Mouse (Mus musculus) gastrocnemius, adult 18-20 months (tissue): ENCODE results near the gene Neb. TPM values are rescaled to one million over a fixed set of nuclear protein-coding genes. Genes with fewer than 3 reads are reported as not detected.

Experiments used
- DNase-seq: peaks from one replicate; pipeline ENCODE4 v3.0.0; 2021; ENCODE audit warnings: low spot score
- total RNA-seq, 2 experiments: library from RNA; stranded (reverse); gene quantifications; 2 replicates each; pipeline ENCODE4 v1.2.3; 2021

Gene Neb
- total RNA-seq, 2 experiments from 2014 or later = 5,308 to 5,533 TPM

DNA sequence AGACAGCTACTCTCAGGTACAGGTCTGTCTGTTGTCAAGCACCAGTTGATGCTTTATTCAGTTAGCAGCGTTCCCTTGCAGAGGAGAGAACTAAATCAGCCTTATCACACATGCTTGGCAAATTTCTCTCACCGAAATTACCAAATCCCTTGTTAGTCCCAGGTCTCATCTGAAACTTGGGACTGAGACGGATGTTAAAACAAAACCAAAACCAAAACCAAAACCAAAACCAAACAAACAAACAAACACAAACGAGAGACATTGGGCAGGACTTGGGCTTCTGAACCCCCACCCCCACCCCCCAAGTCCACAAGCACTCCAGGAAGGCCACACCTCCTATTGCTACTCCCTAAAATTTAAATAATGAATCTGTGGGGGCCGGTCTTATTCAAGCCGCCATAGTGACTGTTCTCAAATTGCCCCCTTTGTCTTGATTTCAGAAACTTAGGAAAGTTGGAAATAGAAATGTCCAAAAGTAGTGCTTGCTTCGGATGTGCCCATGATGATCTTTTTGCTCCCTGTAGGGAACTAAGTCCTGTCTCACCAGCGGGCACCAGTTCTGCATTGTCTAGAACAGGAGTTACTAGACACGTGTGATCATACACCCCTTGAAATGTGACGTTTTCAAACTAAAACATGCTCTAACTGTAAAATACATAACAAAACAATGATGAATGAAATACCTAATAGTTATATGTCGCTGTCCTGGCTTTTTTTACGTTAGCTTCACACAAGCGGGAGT, 397 bp downstream of the Neb start:
- no peak for DNase-seq

DNA sequence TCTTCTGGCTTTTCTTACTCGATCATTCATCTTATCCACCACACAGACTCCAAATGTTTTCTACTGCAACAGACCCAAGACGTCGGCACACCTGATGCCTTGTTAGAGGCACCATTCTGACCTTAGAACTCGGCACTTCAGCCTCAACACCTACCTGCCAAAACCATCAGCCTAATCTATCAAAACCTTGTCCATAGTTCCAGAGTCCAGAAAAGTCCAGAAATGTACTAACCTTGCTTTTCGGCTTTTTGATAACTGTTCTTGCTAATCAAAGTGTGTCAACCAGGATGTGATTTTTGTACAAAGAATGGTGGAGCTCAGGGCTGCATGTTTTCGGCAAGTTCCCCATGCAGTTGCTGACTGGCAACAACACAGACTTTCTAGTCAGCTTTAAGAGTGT, 3.6 kb downstream of the Neb start:
- DNase-seq = no peak

DNA sequence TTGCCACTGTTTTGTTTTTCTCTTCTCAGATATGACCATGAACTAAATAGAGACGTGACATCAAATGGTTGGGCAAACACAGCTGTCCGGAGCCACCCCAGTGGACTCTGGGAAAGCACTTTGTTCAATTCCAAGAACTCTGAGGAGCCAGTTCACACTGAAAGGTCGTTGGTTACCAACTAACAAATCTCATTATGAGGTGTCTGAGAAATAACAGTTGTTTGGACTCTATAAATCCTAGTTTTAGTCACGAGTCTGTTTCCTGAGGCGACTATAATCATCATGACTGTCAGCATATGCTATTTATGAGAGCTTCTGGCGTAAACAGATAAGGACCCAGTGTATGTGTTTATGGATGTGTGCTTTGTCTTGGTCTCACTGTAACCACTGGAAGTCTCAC, 5.8 kb downstream of the Neb start:
- DNase-seq = no peak

DNA sequence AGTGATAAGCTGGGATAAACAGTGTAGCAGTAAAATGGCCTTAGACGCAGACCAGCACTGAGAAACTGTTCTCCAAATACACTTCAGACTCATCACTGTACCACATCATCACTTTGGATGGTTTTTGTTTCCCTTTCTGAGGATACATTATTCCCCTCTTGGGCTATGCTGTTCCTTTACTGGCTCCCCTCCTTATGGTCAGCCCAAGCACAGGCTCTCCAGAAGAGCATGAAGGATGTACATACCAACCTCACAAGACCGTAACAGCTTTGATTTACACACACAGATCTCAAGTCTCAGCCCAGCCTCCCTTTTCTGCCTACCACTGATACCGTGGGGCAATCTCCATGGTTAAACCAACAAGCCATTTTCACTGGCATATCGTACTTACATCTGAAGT, 6.2 kb downstream of the Neb start:
- no peak for DNase-seq

DNA sequence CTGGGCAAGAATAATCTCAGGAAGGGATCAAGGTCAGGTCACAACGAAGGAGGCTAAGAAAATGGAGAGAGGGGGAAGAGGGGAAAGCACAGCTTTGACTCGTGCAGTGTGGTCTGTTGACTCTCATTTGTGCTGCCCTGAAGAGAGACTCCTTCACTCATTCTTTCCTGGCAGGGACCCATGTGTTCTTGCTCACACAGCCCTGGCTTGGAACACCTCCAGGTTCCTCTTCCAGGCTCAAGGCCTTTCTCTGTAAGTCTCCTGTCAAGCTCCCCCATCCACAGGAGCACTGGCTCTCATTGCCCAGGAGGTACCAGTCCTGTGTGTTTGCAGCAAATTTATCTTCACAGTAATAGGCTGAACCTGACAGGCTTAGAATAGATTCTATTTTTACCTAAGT, 7.2 kb downstream of the Neb start:
- DNase-seq = peak; percentile 74

DNA sequence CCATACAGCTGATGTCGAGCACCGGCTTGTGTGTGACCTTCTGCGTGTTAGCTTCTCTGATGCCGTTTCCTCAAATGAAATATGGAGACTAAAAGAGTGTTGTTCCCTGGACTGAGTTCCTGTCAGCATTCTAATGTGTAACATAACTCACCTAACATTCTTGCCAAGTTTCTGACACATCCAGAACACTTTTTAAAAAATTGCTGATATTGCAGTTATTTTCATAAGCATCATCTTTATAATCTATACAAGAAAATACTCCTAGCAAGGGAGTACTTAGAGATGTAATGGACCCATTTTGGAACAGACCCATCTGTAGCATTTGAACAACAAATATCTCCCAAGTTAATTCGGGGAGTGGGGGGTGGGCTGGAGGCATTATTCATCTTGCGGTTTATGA, 8.7 kb downstream of the Neb start:
- DNase-seq = no peak

DNA sequence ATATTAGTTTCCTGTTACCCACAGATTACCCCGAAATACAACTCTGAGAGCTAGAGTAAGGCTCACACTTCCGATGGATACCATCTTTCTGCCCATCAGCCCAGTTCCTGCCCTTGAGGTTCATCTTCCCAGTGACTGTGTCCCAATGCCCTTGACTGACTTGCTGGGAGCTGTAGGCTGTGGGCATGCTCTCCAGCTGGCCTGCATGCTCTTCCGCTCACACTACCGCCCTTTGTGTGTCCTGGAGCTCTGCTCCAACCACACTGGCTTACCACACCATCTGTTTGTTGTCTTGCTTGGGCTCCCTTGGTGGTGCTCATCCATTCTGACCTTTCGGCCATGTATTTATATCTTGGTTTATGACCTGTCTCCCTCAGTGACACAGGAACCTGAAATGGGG, 10.6 kb downstream of the Neb start:
- DNase-seq = no peak

DNA sequence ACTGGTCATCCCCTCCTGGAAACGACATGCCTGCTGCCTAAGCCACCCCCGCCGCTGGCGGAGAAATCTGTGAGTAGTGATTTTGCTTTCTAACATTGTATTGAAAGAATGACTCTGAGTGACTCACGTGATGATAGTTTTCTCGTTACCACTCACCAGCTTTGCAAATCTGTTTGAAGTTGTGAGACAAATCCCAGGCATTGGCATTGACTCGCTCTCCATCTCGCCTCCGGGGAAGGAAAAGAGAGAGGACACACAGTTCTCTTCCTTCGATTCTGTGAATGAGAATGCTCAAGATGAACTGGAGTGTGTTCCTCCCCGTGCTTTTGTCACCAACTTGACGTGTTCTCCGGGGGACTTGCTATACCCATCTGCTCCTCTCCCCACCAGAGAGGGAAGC, 11.0 kb downstream of the Neb start:
- no peak for DNase-seq

DNA sequence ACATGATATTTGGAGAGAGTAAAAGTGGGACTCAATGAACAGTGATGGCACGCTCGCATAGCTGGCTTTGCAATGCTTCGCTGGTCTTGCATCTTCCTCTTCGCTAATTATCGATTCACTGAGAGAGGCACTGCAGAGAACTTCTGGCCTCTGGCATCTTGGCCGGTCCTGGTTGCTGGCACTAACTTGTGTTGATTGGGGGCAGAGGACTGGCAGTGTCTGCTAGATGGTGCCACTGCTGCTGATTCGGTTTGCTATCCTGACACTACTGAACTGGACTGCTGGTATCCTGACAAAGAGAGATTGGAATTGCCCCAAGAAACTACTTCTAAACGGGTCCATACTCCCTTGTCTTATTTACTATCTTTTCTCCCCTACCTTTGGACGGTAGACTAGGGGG, 17.2 kb downstream of the Neb start:
- DNase-seq = peak; percentile 22

DNA sequence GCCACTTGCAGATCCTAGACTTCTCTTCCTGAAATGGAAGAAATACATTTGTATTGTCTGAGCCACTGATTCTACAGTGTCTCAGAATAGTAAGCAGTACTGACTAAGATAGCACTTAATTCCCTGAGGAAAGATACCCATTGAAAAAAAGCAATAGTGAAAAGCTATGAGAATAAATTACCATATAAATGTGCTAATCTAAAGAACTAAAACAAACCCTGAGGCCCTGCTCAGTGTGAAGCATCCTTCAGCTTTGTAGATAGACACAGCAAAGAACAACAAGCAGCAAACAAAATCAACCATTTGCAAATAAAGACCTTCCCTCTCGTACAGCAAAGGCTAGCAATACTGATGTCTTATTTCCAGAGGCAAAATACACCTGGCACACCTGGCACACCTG, 18.6 kb downstream of the Neb start:
- no peak for DNase-seq

DNA sequence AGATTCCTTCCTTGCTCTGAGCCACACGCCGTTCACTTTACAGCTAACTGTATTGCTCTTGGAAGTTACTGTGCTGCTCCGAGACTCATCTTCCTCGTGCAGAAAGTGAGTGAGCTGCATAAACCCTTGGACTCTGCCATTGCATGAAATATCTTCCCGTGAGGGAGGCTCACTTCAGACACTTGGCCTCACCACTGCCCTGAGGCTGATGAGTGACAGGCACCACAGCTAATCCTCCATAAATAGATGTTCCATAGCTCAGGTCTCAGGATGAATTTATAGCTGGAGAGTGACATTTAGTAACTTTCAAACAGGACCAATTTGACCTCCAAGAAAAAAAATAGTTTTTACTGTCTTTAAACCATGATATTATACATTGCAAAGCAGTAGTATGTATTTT, 20.1 kb downstream of the Neb start:
- DNase-seq = peak; percentile 63

DNA sequence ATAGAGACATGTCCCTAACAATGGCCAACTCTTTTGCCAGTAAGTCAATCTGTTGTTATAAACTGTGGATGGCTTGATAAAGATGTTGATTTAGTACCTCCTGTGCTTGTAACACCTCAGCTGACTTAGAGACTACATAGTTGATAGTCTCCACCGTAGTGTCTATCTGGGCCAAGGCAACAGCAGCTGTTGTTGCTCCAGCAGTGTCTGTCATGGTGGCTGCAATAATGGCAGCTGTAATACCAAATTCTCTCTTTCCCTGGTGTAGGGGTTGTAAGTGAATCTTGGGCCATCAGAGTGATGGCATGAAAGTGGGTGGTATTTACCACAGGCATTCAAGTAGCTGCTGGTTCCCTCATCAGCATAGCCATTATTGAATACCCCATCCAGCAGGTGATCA, 27.2 kb downstream of the Neb start:
- no peak for DNase-seq

DNA sequence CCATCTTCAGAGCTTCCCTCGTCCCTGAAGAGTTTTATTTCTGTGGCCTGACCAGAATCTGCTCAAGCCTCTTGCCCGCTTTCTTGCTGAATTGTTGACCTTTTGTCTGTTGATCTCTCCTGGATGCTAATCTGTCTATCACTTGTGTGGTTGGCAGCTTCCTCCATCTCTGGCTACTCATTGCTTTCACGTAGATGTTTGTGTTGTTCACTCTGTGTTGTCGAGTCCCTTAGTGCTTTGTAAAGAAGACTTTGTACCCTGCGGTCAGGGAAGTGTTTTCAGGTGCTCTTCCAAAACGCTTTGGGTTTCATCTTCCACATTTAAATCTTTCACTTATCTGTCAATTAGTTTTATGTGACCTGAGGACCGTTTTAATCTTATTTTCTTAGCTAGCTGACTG, 37.3 kb downstream of the Neb start:
- DNase-seq = no peak

DNA sequence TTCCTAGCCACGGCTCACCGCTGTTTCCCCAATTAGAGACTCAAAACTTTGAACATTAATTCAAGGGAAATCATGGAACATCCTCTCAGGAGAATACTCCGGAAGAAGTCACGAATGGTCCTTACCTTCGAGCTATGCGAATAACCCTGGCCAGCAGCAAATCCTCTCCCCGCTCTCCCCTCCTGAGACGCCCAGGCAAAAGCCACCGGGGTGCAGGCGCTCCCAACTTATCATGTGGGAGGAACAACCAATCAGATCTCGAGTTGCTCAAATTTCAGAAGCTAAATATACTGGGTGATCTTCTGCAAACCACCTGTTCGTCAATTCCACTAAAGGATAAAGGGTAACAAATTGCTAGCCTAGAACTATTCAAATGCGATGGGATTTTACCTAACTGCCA, 42.7 kb downstream of the Neb start:
- DNase-seq = peak; percentile 74

DNA sequence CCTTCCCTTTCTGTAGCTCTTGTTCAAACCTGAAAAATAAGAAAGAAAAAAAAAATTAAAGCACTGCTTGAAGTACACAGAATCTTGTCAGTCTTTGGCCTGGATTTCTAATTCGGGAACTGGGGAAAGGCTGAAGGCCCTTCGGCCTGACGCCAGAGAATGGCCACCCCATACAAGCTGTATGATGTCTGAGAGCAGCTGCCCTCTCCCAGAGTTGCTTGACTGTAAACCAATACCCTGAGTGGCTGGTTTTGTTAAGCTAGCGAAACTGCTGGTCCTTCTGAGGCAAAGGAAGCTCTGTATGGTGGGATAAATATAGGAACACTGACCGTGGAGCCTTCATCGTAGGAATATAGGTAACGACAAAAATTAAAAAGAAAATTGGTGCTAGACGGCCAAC, 43.2 kb downstream of the Neb start:
- DNase-seq = peak; percentile 83

DNA sequence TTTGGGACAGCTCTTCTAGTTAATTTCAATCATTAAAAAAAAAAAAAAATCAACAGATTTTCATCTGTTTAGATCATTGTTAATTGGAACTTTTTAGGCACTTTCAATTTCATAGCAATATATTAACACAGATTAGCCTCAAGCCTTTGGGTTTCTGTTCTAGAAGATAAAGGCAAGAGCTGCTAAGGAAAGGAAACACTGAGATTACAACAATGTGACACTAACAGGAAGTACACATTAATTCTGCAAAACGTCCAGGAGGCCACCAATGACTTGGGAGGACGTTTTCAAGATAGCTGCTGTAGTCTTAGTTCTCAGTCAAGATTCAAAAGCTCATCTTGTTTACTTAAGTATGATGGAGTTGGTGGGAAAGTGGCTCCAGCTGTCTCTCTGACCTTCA, 44.7 kb downstream of the Neb start:
- no peak for DNase-seq

DNA sequence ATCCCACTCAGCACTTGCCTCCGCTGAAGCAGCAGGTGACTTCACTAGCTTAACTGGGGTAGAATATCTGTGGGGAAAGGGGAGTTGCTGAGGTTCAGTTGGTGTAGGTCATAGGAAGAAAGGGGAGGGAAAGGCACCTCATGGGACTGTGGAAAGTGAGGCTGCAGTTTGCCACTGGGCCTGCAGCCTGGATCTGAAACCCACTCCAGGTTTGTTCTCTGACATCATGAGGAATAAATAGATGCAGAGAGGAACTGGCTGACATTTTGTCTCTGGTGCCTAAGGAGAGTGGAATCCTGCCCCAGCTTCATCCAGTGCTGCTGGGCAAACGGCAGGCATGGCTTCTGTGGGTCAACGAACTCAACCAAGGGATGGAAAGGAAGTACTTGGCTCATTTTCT, 46.5 kb downstream of the Neb start:
- DNase-seq = peak; percentile 68

DNA sequence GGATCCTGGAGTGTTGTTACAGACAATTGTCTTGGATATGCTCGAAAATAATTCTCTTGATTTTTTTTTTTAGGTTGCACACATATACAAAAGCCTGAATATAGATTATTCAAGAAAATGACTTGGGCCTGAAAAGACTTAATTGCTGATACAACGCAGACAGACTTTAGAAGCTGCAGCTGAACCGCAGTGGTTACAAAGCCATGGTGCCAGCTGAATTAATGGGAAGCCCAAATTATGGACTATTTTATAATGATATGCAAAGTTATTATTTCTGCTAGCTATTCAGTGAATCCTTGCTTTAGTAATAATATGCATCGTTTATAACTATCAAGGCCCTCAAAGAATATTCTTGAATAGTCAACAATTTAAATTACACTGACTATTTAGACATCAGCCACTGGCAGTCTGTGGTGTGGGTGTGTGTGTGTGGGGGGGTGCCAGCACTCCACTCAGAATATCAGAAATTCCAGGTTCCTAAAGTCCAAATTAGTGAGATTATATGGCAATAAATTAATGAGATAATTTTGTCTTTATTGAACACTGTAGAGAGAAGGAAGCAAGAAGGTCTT, 50.9 kb downstream of the Neb start:
- DNase-seq = no peak

DNA sequence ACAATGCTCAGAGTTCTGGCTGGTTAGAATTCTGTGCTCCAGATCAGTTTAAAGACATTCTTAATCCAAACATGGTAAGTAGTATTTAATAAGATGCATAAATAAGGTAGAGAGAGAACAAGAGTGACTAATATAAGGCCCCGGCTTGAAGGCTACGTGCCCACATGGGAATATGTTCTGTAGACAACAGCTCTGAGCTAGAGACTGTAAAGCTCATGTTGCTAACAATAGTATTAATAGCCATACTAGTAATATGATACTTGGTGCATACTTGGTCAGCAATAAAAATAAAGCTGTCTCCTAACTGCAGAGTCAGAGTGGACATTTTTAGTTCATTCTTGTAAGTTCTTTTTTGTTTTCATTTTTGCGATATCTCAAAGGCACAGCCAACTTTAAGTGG, 56.4 kb downstream of the Neb start:
- DNase-seq = no peak

DNA sequence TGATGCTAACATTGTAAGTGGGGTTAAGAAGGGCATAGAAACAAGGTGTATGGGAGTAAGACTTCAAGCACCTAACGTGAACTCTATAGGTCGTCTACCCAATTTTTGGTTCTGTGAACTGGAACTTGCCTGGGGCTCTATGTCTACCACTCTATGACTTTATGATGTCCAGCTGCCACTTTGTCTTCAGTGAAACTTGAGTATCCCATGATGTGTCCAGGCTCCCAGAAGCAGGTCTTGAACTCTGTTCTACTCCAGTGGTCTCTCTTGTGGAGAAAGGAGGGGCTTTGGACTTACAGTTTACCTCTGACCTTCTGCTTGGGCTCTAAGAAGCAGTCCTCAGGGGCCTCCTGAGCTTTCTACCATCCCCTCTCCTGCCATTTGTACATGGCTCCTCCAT, 58.1 kb downstream of the Neb start:
- no peak for DNase-seq

DNA sequence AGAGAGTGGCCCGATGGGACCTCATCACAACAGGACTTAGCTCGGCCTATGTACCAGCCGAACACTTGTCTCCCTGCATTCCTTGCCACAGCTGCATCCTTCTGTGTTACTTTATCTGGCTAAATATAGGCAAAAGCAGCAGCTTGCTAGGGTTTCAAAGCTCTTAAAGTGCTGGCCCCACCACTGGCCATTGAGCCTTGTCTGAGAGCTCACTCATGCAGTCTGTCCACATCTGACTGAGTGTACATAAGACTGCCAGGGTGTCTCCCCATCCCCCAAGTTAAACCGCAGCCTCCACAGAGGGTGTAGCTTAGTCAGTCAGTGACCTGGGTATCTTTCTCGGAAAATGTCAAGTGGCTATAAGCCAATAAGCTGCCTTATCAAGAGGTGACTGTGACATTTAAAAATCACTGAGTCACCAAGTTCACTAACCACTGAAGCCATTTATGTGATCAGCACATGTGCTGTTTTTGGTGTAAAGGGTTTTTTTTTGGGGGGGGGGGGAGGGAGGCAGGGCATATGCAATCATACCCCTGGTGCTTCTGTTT, 59.2 kb downstream of the Neb start:
- DNase-seq = no peak

DNA sequence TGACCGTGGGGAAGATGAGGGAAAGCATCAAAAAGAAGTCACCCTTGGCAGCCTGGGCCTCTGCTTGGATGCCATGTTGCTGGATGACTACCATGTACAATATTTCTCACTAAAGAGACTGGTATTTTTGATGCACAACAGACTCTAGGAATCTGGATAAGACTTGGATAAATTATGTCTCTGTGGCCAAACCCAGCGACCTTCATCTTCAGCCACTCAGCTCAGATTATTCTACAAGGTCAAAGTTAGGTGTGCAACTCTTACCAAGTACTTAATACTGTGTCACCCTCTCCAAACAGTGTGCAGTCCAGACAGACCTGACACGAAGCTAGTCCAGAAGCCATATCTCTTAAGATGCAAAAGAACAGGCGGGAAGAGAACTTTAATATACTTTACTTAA, 60.8 kb downstream of the Neb start:
- no peak for DNase-seq

DNA sequence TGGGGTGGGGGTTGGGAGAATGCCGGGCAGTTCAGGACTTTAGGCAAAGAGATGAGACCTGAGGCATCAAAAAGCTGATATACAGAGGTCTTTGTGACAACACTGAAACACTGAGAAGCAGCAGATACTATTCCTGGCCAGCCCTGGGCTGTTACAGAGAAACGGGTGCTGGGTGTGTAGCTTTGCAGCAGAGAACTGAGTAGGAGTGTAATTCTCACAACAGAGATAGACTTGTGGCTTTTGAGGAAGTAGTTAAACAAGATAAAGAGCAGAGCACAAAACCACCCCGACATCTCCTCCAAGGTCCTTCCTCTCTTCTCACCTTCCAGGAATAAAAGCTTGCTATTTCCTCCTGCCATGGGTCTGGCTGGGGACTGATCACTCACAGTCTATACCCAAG, 62.5 kb downstream of the Neb start:
- no peak for DNase-seq
